Mouse (Mus musculus) gonadal fat pad, adult 2 months (tissue): ENCODE measurements around the gene Srek1. TPM values are rescaled to one million over a fixed set of nuclear protein-coding genes. Genes with fewer than 3 reads are reported as not detected.

ENCODE experiments used
- DNase-seq: peaks from one replicate; pipeline ENCODE4 v3.0.0-alpha.2; 2012; ENCODE audit warnings: low read depth
- polyA plus RNA-seq: library from polyadenylated mRNA; depleted of rRNA; stranded (reverse); fragments of >200 nt; gene quantifications from 2 replicates; pipeline ENCODE4 v1.2.3, GENCODE M21; 2012; rRNA removed

Gene Srek1
- polyA plus RNA-seq, 1 experiment = 37.9 TPM

- DNase-seq = no peak
These were observed 47.5 kb downstream of the Srek1 start for GRCm38 (mm10) chr13:103726872-103727271.

DNA sequence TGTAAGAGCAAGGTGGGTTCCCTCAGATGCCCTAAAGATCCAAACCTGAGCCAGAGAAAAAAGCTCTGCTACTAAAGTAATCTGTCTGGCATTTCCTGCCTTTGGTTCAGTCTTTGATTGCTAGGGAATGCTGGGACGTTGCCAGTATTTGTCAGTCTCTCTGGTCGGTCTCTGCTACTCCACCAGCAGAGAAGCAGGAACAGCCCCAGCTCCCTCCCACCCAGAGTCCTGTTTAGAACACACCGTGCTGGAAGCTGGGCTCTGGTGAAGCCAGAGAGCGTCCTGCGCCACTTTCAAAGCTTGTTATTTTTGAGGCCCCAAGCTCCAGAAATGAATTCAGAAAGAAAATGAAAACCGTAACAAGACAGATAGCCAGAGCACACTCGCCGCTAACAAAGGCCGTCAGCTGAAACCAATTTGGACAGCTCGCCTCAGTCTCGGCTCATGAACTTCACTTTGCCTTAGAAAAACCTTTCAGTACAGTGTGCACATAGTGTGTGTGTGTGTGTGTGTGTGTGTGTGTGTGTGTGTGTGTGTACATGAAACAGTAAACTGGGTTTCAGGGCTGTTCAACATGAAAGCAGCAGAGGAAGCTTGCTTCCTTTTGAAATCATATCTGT, 62.9 kb downstream of the Srek1 start:
- no peak for DNase-seq

GRCm38 (mm10) chr13:103710359-103710781, 64.0 kb downstream of the Srek1 start:
- no peak for DNase-seq

DNA sequence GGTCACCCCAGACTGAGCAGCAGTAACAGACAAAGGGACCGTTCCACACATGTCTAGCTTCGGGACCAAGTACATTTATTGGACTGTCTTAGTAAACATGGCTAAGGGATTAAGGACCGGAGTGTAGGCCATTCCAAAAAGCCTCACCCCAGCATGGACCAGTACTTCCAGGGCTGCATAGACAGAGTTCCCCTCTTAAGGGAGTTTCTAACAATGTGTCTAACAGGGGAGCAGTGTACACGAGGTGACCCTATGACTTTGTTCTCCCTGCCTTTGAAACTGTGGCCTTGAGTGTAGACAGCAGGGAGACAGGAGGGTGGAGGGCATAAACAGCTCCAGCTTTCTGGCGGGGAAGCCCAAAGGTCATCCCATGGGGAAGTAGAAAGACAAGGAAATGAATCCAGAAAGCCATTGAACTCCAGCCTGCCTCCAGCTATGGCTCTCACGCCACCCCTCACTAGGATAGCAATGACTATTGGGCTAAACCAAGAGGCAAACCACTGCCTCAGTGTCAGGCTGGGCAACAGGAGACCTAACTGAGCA, 68.9 kb downstream of the Srek1 start:
- DNase-seq = no peak

DNA sequence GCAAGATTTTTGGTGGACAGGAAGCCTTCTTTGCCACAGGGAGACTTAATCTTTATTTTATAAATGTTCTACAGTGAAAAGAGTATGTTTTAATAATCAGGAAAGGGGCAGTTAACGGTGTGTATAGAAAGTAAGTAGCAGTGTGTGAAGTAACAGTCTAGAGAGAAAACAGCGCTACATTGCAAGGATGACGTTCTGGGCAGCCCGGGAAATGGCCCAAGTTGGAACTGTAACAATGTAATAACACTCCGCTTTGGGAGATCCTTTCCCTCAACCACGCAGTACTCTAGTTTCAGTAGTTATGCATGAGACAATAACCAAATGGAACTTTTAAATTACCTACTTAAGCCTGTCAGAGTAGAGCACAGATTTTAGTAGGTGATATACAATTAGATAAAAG, 70.6 kb downstream of the Srek1 start:
- DNase-seq = no peak

- no peak for DNase-seq
These were observed 71.0 kb downstream of the Srek1 start for GRCm38 (mm10) chr13:103703386-103703785.

DNA sequence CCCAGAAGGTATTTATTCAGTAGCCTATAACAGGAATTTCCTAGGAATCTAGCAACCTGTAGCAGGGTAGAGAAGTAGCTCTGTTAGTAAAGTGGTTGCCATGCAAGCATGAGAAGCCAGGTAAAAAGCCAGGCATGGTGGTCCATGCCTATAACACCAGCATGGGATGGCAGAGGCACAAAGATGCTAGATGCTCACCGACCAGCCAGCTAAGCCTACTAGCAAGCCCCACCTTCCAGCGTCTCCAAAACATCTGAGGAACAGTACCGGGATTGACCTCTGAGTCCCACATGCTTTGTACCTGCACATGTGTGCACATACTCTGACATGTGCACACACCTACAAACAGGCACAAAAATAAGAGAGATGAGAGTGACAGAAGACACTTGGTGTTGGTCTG, 72.1 kb downstream of the Srek1 start:
- DNase-seq = no peak

DNA sequence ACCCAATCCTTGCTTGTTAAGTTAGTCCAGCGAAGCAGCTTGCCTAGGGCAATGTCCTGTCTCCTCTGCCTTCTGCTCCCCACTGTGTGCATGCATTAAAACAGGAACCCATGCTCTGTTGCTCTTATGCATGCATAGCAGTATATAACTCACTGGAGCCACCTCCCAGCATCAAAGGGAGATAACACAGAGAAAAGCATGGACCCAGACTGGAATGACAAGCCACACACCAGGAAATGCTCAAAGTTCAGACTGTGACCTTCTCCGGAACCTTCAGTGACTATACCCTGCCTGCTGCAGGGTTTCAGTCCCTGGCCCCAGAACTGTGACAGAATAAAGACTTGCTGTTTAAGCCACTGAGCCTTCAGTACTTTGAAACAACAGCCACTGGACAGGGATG, 73.7 kb downstream of the Srek1 start:
- DNase-seq = no peak

DNA sequence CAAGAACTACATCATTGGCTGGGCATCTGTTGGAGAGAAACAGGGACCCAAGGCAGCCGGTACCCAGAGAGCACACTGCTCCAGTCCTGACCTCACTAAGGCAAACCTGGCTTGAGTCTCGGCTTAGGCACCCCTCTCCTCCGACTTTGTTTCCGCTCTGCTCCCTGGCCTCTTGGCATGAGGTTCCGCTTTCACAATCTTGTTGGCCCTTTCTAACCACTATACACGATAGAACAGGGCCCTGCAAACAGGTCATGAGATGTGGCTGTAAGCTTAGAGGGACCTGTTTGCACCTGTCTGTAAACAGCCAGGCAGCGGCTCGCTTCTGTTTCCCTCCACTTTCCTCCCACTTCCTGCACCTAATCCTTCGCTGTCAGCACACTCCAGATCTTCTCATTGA, 76.4 kb downstream of the Srek1 start:
- DNase-seq = peak; percentile 33

- DNase-seq = no peak
These were observed 78.2 kb downstream of the Srek1 start for GRCm38 (mm10) chr13:103696164-103696563.

GRCm38 (mm10) chr13:103695456-103695855, 79.0 kb downstream of the Srek1 start:
- no peak for DNase-seq

Other genes with a start within 250 kb of the Srek1 start
- gene Erbin, start 145.9 kb upstream of the Srek1 start, polyA plus RNA-seq = 13.4 and 15.2 TPM in 2 replicates